Mouse (Mus musculus): ENCODE results near the gene Schip1. TPM values are rescaled to one million over a fixed set of nuclear protein-coding genes. Genes with fewer than 3 reads are reported as not detected.

Schip1 gene
- total and polyA plus RNA-seq, 2 experiments from 2014 or later = 114 to 192 TPM

DNA sequence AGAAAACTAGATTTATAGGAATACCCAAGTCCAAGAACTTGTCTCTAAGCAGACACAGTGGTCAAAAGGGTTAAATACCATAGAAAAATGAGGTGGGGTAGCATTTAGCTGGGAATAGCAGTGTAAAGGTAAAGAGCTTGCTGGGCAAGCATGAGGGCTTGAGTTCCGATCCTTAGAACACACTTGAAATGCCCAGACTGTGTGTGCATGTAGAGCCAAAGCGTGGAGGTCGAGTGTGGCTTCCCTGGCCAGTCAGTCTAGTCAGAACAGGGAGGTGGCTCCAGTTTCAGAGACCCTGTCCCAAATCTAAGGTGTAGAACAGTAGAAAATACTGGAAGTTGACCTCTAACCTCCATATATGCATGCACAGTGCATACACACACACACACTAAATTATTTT, 418.9 kb downstream of the Schip1 start:
- Histone ChIP-seq H3K9ac (no peak overlapping the region), H3K4me1 (ENCODE audit: insufficient read depth) (no peaks in the 10 kb centered on the region), H3K4me2 (ENCODE audit: low read depth) (no peak overlapping the region), H3K9me3 (ENCODE audit: low read length) (no peaks in the 10 kb centered on the region), H3K36me3 (ENCODE audit: insufficient read depth) (no peaks in the 10 kb centered on the region), H3K4me3 (ENCODE audit: low read depth, low read length) (no peak overlapping the region), H3K27ac (ENCODE audit: low read depth, low read length) (no peak overlapping the region), H3K27me3 (ENCODE audit: insufficient read depth, low read length) (no peaks in the 10 kb centered on the region)
- TF ChIP-seq CTCF (IDR thresholded peaks at IDR 0.05; ENCODE audit: low read depth) = no peak
- 91% methylated on average over 3 of the region's 3 CpGs for WGBS
- DNase-seq = no peak
- no peak for ATAC-seq

DNA sequence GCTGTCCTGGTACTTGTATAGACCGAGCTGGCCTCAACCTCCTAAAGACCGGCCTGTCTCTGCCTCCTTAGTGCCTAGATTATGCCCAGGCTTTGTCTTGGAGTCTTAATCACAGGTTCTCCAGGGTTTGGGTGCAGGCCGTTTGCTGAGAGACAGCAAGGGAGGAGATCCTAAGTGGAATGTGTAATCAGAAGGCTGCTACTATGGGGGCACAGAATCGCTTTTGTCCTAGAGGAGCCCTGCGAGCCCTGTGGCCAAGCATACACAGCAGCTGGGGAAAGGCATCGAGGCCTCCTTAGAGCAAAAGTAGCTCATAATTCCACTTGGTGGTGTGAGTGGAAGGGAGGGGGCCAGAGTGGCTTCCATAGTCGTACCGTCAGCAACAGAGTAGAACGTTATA, 419.4 kb downstream of the Schip1 start:
- Histone ChIP-seq H3K4me3 (ENCODE audit: low read depth, low read length) (no peak overlapping the region), H3K27me3 (ENCODE audit: insufficient read depth, low read length) (no peaks in the 10 kb centered on the region), H3K9ac (no peak overlapping the region), H3K27ac (ENCODE audit: low read depth, low read length) (no peak overlapping the region), H3K4me2 (ENCODE audit: low read depth) (no peak overlapping the region), H3K36me3 (ENCODE audit: insufficient read depth) (no peaks in the 10 kb centered on the region), H3K9me3 (ENCODE audit: low read length) (no peaks in the 10 kb centered on the region), H3K4me1 (ENCODE audit: insufficient read depth) (no peaks in the 10 kb centered on the region)
- 87% methylated on average over 9 of the region's 9 CpGs for WGBS
- TF ChIP-seq CTCF (IDR thresholded peaks at IDR 0.05; ENCODE audit: low read depth) = no peak
- ATAC-seq (no peak), DNase-seq (no peak)

DNA sequence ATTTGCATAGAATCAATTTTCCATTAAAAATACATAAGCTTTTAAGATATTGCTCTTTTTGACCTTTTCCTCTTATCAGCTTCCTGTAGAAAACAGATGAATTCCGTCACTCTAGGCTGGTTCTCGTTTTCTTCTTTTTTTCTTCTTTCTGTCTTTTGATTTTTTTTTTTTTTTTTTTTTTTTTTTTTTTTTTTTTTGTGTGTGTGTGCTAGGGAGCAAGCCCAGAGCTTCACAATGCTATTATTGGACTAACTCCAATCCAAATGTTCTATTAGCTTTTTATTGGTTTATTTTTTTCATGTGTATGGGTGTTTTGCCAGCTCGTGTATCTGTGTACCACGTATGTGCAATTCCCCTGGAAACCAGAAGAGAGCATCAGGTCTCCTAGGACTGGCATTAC, 420.0 kb downstream of the Schip1 start:
- ATAC-seq = no peak
- Histone ChIP-seq H3K27ac (ENCODE audit: low read depth, low read length) (no peak overlapping the region), H3K4me2 (ENCODE audit: low read depth) (no peak overlapping the region), H3K36me3 (ENCODE audit: insufficient read depth) (no peaks in the 10 kb centered on the region), H3K9me3 (ENCODE audit: low read length) (no peaks in the 10 kb centered on the region), H3K4me1 (ENCODE audit: insufficient read depth) (no peaks in the 10 kb centered on the region), H3K9ac (no peak overlapping the region), H3K27me3 (ENCODE audit: insufficient read depth, low read length) (no peaks in the 10 kb centered on the region), H3K4me3 (ENCODE audit: low read depth, low read length) (no peak overlapping the region)
- TF ChIP-seq CTCF (IDR thresholded peaks at IDR 0.05; ENCODE audit: low read depth) = peak; percentile 17; the same call in 1 of the 2 replicates
- DNase-seq = no peak
- 79% methylated on average over 4 of the region's 4 CpGs for WGBS

DNA sequence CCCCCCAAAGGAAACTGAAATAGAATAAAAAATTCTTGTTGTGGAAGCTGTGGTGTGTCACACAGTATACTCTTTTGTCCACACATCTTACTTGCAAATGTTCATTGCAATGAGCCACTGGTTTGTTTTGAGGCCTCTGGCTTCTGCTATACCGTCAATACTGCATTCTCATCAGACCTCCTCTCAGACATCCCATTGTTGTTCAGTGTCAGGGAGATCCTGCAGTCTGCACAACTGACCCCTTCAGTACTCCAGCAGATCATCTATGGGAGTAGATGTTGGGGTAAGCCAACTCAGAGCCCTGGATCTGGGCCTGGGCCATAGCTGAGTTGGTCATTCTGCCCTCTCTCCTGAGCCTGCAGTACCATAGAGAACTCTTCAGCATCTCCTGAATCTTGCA, 423.0 kb downstream of the Schip1 start:
- ATAC-seq = no peak
- 67% methylated on average over 1 of the region's 1 CpGs for WGBS

DNA sequence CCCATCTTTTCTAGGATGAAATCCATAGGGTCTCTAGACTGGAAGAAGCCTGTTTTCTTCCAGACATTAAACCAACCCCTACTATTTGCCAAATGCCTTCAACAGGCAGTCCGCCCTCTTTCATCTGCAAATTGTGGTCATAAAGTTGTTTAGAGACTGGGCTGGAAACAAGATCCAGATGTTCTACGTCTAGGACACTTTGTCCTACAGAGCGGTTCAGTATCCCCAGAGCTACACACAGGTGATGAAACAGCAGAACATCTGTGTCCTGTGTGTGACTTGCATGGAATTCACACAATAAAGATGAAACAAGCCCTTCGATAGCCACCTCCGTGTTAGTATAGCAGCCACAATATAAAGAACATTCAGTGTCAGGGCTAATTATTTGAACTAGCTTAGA, 423.7 kb downstream of the Schip1 start:
- Histone ChIP-seq H3K4me1 (ENCODE audit: insufficient read depth) (0 out of 2 replicates have a peak, but pooled peaks cover 3% of the 10 kb centered on the region), H3K4me2 (ENCODE audit: low read depth) (no peak overlapping the region), H3K9me3 (ENCODE audit: low read length) (no peaks in the 10 kb centered on the region), H3K27ac (ENCODE audit: low read depth, low read length) (no peak overlapping the region), H3K9ac (no peak overlapping the region), H3K4me3 (ENCODE audit: low read depth, low read length) (no peak overlapping the region), H3K27me3 (ENCODE audit: insufficient read depth, low read length) (no peaks in the 10 kb centered on the region), H3K36me3 (ENCODE audit: insufficient read depth) (no peaks in the 10 kb centered on the region)
- no peak for TF ChIP-seq CTCF (IDR thresholded peaks at IDR 0.05; ENCODE audit: low read depth)
- ATAC-seq (no peak), DNase-seq (no peak)
- WGBS = 87% methylated on average over 5 of the region's 5 CpGs

More for the DNA sequence above, 423.0 kb downstream of the Schip1 start:
- no peaks in the 10 kb centered on the region for H3K4me1 ChIP-seq (ENCODE audit: insufficient read depth)
- H3K27me3 ChIP-seq (ENCODE audit: insufficient read depth, low read length) = no peaks in the 10 kb centered on the region
- TF ChIP-seq CTCF (IDR thresholded peaks at IDR 0.05; ENCODE audit: low read depth) = no peak
- H3K4me3 ChIP-seq (ENCODE audit: low read depth, low read length) = no peak overlapping the region
- no peak overlapping the region for H3K9ac ChIP-seq
- no peaks in the 10 kb centered on the region for H3K9me3 ChIP-seq (ENCODE audit: low read length)
- no peak overlapping the region for H3K4me2 ChIP-seq (ENCODE audit: low read depth)
- H3K27ac ChIP-seq (ENCODE audit: low read depth, low read length) = no peak overlapping the region
- H3K36me3 ChIP-seq (ENCODE audit: insufficient read depth) = no peaks in the 10 kb centered on the region
- DNase-seq = no peak

DNA sequence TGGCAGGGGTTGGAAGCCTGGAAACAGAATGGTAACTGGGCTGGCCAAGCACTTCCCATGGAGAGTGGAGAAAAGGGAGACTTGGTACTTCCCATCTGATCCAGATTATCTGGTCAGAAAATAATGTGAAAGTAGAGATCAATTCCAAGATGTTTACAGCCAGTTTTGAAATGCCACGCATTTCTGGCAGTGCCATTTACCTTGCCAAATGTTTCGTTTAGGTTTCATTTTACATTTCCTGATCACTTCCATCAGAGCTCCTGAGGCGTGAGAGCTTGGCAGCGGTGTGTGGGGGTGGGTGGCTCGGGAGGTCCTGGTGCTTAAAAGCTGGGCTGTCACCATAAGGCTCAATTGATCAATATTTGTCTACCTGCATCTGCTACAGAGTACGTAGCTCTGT, 426.9 kb downstream of the Schip1 start:
- Histone ChIP-seq H3K27ac (ENCODE audit: low read depth, low read length) (no peak overlapping the region), H3K9me3 (ENCODE audit: low read length) (no peaks in the 10 kb centered on the region), H3K9ac (no peak overlapping the region), H3K4me3 (ENCODE audit: low read depth, low read length) (no peak overlapping the region), H3K27me3 (ENCODE audit: insufficient read depth, low read length) (no peaks in the 10 kb centered on the region), H3K36me3 (ENCODE audit: insufficient read depth) (no peaks in the 10 kb centered on the region), H3K4me1 (ENCODE audit: insufficient read depth) (0 out of 2 replicates have a peak, but pooled peaks cover 3% of the 10 kb centered on the region), H3K4me2 (ENCODE audit: low read depth) (no peak overlapping the region)
- ATAC-seq (no peak), DNase-seq (no peak)
- TF ChIP-seq CTCF (IDR thresholded peaks at IDR 0.05; ENCODE audit: low read depth) = no peak
- WGBS = 69% methylated on average over 6 of the region's 6 CpGs

GRCm38 (mm10) chr3:68492066-68492465, 427.5 kb downstream of the Schip1 start:
- H3K9ac ChIP-seq = no peak overlapping the region
- no peak for TF ChIP-seq CTCF (IDR thresholded peaks at IDR 0.05; ENCODE audit: low read depth)
- 82% methylated on average over 1 of the region's 1 CpGs for WGBS
- H3K4me3 ChIP-seq (ENCODE audit: low read depth, low read length) = no peak overlapping the region
- ATAC-seq = no peak
- H3K4me2 ChIP-seq (ENCODE audit: low read depth) = no peak overlapping the region
- no peak overlapping the region for H3K27ac ChIP-seq (ENCODE audit: low read depth, low read length)
- no peak for DNase-seq
- H3K4me1 ChIP-seq (ENCODE audit: insufficient read depth) = 0 out of 2 replicates have a peak, but pooled peaks cover 3% of the 10 kb centered on the region
- H3K27me3 ChIP-seq (ENCODE audit: insufficient read depth, low read length) = no peaks in the 10 kb centered on the region
- H3K9me3 ChIP-seq (ENCODE audit: low read length) = no peaks in the 10 kb centered on the region
- no peaks in the 10 kb centered on the region for H3K36me3 ChIP-seq (ENCODE audit: insufficient read depth)
